Mouse (Mus musculus): ENCODE results near the gene Prkag3. TPM values are rescaled to one million over a fixed set of nuclear protein-coding genes. Genes with fewer than 3 reads are reported as not detected.
A peak's percentile ranks its signal among the peaks of the same experiment; 100 is the strongest.

Prkag3 gene
- total RNA-seq (2021): 100 to 1,000 TPM in 1 of 2 experiments, 10 to 100 TPM in 1; 76.2 to 109 TPM
- long read RNA-seq, experiment 1, transcript Prkag3-206 (14 exons, 2,832 nt): major isoform, 58 of 136 reads
- long read RNA-seq, experiment 1, partial matches to known transcripts: 45 of 136 reads
- long read RNA-seq, experiment 1, other reads (novel, unspliced or antisense): 33 of 136 reads
- long read RNA-seq, experiment 2, transcript Prkag3-206 (14 exons, 2,832 nt): major isoform, 99 of 176 reads
- long read RNA-seq, experiment 2, partial matches to known transcripts: 44 of 176 reads
- long read RNA-seq, experiment 2, other reads (novel, unspliced or antisense): 33 of 176 reads

DNA sequence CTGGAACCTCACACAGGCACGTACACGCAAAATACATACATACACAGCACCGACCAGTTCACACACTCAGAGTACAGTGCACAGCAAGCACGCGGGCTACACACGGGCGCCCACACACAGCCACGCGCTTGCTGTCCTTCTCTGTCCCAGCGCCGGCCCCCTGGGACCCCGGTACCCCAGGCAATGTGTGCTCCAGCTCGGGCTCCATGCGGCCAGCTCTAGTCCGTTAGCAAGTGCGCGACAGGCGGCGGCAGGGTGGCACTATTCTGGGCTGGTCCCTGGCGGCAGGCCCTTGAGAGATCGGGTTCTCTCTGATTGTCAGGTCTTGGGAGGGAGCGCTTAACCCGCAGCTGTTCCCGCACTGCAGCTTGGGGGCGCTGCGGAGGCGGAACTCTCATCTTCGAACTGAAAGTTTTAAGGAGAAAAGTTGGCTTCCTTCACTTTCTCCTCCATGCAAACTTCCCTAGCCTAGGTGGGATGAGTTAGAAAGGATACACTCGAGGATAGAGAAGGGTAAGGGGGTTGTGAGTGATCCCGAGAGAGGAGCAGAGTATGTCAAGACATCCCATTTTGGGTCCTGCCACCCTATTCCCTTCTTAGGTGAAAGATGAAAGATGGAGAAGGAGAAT is at the start of gene Prkag3:
TSS of gene Prkag3 (minus strand) at position 579 of the 629 bp plus-strand sequence.
- peak; percentile 88 for DNase-seq
- intact Hi-C loops (cut with DNase I; ENCODE audit: low total_unique reads): no loop called here

DNA sequence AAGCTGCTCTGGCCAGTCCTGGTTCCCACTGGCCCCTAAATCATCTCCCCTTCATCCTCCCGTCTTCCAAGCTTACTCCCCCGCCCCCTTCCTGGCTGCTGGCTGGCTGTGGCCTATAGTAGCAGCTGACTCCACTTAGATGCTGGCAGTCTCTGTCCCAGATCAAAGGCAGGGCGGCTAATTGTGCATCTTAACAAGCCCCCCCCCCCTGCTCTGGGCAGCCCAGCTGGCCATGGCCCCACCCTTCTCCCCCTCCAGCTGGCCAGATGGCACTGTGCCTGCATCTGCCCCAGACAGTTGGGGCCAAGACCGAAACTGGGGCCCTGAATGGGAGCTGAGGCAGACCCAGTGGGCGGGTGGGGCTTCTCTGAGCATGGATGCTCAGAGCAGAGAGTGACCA is 48.4 kb upstream of the Prkag3 start:
- intact Hi-C loops (cut with DNase I; ENCODE audit: low total_unique reads): no loop called here
- DNase-seq: peak; percentile 17

DNA sequence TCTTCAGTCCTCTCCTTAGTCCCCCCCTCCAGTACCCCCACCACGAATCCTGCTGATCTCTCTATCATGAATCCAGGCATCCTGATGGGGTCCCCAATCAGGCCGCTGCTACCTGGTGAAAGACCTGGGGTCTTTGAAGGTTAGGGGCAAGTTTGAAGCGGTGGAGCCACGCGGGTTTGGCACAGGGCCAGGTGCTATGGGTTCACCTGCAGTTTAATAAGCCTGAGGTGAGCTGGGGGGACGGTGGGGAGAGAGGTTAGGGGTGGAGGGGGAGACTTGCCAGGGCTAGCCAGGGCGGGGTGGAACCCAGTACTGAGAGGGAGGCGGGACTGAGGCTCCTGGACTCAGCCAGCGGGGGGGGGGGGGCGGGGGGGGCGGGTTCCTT is 46.1 kb upstream of the Prkag3 start:
- intact Hi-C loops (cut with DNase I; ENCODE audit: low total_unique reads): no loop called here
- DNase-seq: no peak

DNA sequence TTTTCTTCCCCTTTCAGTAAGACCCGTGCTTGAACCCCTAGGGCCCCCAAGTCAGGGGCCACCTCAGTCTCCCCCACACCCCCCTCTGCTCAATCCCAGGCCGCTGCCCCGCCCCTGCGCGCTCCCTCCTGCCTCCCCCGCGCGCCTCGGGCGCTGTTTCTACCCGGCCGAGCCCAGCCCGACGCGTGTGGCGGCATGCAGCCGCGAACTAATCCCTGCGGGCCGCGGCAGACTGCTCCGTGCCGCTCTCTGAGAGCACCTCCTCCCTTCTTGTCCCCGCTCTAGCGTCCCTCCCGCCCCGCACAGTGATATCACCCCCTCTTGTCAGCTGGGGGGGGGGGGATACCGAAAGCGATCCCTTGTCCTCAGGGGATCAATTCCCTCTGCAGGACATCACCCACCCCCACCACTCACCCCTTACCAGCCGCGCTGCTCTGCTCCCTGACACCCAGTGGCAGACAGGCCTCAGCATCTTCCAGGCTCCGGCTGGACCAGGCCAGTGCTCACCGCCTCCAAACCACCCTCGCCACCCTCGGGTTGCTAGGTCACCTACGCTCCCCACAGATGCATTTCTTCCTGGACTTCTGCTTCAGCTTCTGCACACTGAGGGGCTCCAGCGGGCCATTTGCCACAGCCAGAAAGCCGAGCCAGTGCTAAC is 45.6 kb upstream of the Prkag3 start:
- intact Hi-C loops (cut with DNase I; ENCODE audit: low total_unique reads): no loop called here
- no peak for DNase-seq

DNA sequence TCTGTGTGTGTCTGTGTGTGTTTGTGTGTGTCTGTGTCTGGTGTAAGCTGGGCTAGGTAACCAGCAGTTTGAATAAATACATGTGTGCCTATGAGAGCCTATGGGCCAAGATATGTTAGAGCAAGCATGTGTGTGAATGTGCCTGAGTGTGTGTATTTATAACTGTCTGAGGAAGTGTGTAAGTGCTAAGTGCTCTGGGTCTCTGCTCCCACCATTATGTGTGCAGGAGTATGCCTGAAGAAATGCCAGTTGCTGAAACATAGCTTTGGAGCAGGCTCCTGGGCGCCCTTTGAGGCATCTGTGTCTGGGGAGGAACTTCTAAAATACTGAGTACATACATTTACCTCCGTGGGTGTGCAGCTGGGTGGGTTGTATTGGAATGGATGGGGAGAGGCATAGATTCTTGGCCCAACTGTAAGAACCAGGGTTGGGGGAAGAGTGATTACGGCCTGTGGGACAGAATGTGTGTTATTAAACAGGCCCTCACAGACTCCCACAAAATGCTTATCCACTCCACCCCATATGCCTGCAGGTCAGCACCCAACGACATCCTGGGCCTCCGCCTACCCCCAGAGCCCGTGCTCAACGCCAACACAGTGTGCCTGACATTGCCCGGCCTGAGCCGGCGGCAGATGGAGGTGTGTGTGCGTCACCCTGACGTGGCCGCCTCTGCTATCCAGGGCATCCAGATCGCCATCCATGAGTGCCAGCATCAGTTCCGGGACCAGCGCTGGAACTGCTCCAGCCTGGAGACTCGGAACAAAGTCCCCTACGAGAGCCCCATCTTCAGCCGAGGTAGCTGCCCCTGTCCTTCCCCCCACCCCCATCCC is 44.0 kb upstream of the Prkag3 start:
- intact Hi-C loops (cut with DNase I; ENCODE audit: low total_unique reads): no loop called here
- no peak for DNase-seq

DNA sequence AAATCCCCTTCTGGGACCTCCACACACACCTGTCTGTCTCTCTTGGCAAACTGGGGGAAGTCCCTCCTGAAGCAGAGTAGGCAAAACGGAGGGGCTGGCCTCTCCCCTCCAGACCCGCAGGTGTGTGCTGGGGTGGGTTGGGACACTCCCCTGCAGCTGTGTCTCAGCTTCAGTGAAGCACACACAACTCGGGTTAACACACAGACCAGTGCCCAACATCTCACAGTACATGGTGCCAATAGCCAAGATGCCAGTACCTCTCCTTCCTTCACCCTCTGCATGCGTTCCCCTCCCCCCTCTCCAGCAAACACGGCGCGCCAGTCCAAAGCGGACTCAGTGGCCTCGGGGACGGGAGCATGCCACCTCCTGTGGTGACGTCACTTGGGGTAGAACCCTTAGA is 42.2 kb upstream of the Prkag3 start, which contains the start of gene Wnt10a:
TSS of gene Wnt10a (plus strand) at position 268 of the 400 bp plus-strand sequence.
- DNase-seq: no peak
- intact Hi-C loops (cut with DNase I; ENCODE audit: low total_unique reads): no loop called here

DNA sequence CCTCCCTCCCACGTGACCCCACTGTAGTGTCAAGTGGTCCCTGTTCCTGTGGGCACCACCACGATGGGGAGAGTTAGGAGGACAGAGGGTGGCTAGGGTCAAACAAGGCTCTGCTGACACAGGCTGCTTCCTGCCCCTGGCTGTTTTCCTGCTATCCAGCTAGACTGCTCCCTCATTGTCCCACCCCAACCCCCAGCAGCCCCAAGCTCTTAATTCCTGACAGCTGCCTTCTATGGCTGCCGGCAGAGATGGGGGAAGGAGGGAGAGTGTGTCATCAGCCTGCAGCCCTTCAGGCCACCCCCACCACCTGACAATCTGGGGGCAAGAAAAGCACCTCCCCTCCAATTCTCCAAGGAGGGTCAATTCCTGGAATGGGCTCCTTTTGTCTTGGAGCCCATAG is 41.1 kb upstream of the Prkag3 start:
- DNase-seq: no peak
- intact Hi-C loops (cut with DNase I; ENCODE audit: low total_unique reads): no loop called here

DNA sequence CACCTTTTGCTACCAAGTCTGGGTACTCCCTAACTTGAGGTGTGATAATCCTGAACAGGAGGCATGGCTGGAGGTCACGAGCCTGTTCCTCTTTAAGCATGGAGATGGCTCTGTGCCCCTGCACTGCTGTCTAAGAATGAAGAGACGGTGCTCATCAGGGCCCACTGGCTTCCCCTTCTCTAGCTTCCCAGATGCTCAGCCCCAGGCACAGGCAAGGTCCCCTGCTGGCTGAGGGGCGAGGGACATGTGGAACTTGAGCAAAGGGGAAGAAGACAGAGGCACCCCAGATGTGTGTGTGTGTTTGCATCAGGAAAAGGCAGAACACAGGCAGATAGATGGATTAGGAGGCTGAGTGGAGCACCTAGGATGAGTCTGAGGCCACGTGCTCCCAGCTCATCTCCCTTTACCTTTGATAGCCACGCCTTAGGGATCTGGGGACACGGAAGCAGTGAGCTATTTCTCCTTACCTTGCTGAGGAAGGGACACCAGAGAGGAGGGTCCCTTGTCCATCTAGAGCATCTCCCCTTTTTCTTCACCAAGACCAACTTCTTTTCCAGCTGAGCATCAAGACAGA is 39.7 kb upstream of the Prkag3 start:
- no peak for DNase-seq
- intact Hi-C loops (cut with DNase I; ENCODE audit: low total_unique reads): no loop called here

DNA sequence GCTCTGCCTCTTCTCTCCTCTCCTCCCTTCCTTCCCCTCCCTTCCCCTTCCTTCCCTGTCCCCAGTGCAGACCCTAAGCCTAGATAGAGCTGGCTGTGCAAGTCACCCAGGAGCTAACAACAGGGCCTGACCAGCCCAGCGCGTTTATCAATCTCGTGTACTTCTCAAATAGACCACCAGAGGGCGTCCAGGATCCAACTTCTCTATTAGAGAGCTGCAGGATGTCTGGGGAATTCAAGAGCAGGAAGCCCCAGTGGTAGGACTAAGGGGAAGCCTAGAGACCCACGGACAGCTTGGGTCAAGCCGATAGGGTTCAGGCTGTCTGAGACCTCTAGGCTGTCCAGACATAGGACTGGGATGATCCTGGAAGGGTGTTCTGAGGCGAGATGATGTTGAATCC is 38.8 kb upstream of the Prkag3 start:
- DNase-seq: peak; percentile 66
- intact Hi-C loops (cut with DNase I; ENCODE audit: low total_unique reads): no loop called here

DNA sequence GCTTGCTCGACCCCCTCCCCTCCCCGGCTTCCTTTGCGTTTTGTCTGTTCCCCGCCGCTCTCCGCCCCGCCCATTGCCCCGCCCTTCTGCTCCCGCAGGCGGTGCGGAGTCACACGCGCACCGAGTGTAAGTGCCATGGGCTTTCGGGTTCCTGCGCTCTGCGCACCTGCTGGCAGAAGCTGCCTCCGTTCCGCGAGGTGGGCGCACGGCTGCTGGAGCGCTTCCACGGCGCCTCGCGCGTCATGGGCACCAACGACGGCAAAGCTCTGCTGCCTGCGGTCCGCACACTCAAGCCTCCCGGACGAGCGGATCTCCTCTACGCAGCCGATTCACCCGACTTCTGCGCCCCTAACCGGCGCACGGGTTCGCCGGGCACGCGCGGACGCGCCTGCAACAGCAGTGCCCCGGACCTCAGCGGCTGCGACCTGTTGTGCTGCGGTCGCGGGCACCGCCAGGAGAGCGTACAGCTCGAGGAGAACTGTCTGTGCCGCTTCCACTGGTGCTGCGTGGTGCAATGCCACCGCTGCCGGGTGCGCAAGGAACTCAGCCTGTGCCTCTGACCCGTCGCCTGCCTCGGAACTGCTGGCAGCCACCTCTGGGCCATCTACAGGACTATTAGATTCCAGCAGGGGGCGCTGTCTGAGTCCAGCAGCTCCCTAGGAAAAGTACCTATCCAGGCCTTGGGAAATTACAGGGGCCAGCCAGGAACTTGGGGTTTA is 35.2 kb upstream of the Prkag3 start:
- intact Hi-C loops (cut with DNase I; ENCODE audit: low total_unique reads): no loop called here
- DNase-seq: peak; percentile 70

DNA sequence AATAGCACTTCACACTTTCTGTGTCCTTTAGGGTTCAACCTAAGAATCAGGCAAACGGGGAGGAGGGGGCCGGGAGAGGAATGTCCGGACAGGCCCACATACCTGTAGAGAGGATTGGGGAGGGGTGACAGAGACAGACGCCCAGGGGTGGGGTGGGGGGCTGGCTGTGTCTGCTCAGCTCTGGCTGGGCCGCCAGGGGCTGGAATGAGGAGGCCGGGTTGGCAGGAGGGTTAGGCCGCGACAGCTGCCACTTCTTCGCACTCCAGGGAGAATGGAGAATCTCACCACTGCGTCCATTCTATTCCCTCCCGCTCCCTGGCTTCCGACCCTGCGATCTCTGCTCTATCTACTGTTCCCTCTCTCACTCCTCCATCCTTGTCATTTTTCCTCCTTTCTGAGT is 34.5 kb upstream of the Prkag3 start:
- intact Hi-C loops (cut with DNase I; ENCODE audit: low total_unique reads): no loop called here
- no peak for DNase-seq

DNA sequence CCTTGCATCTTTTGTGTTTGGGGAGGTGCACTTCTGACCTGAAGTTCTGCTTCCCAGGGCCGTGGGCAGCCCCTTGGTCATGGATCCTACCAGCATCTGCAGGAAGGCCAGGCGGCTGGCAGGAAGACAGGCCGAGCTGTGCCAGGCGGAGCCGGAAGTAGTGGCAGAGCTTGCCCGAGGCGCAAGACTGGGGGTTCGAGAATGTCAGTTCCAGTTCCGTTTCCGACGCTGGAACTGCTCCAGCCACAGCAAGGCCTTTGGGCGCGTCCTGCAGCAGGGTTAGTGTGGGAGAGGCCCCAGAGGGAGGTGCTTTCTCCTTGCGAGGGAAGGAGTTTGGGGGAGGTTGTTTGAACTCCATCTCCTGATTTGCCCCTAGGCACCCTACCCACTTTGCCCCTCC is 33.0 kb upstream of the Prkag3 start:
- no peak for DNase-seq
- intact Hi-C loops (cut with DNase I; ENCODE audit: low total_unique reads): no loop called here

DNA sequence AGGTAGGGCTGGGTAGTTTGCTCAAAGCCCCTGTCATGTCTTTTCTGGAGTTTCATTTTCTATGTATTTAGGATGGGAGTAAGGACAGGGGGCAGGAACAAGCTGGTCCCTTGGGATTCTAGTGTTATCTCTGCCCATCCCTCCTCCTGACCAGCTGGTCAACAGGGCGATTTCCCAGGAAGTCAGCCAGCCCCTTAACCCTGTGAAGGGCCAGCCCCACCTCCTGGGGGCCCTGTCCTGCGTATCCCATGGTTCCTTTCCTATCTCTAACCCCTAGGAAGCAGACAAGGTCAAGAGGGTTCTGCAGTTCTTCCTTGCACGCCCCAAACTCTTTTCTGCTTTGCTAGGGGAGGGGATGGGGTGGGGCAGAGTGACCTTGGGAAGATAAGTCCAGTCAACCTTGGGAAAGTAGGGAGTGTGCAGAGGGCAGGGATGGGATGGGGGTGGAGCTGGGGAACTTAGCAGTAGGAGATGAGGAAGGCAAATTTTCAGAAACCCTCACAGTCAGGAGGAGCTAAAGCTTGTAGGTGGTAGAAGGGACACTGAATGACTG is 30.0 kb upstream of the Prkag3 start:
- intact Hi-C loops (cut with DNase I; ENCODE audit: low total_unique reads): no loop called here

DNA sequence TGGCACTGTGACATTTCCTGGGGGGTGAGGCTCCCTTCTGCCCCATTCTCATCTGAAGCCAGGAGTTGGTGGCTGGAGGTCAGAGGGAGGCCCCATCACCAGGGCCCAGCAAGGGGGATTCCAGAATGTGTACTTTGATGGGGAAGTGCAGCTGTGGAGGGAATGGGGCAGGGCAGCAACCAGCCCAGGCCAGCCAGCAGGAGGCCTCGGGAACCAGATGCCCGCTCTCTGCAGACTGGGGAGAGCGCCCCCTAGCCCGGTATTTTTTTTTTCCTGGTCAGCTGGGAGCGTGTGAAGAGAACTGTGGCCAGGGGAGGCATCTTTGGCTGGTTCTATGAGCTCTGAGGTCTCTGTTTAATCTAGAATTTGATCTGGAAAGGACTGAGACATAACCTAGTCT is 26.8 kb upstream of the Prkag3 start:
- DNase-seq: no peak
- intact Hi-C loops (cut with DNase I; ENCODE audit: low total_unique reads): no loop called here

More for the DNA sequence above, 30.0 kb upstream of the Prkag3 start:
- no peak for DNase-seq

DNA sequence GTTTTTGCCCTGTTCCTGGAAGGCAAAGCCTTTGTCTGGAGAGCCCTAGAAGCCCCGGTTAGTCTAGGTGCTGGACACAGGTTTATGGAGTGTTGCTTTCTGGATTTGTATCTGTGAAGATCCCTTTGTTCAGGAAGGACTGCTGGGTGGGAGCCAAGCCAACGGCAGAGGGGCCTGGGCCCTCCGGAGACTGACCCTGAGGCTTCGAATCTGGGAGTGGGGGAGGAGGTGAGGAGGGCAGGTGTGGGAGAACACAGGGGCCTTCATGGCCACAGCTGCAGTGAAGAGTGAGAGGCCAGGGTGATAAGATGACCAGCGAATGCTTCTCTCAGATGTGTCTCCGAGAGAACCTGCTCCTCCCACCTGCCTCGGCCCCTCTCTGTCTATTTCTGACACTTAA is 25.0 kb upstream of the Prkag3 start:
- intact Hi-C loops (cut with DNase I; ENCODE audit: low total_unique reads): no loop called here
- no peak for DNase-seq

DNA sequence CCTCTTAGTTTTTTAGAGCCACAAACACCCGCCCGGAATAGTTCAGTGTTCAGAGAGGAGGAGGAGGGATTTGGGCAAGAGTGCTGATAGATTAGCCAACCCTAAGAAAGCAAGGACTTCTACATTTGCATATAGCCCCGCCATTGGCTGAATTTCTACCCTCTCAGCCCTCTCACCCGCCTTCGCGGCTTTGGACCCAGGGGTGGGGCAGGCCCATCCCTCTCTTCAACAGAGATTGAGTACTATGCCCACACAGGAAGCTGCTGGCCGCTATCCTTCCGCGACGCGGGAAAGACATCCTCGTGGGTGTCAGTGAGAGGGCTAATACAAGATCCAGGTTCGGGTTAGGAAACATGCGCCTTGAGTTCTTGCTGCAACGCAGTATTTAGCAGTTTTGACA is 24.1 kb upstream of the Prkag3 start:
- peak; percentile 84 for DNase-seq
- intact Hi-C loops (cut with DNase I; ENCODE audit: low total_unique reads): no loop called here

DNA sequence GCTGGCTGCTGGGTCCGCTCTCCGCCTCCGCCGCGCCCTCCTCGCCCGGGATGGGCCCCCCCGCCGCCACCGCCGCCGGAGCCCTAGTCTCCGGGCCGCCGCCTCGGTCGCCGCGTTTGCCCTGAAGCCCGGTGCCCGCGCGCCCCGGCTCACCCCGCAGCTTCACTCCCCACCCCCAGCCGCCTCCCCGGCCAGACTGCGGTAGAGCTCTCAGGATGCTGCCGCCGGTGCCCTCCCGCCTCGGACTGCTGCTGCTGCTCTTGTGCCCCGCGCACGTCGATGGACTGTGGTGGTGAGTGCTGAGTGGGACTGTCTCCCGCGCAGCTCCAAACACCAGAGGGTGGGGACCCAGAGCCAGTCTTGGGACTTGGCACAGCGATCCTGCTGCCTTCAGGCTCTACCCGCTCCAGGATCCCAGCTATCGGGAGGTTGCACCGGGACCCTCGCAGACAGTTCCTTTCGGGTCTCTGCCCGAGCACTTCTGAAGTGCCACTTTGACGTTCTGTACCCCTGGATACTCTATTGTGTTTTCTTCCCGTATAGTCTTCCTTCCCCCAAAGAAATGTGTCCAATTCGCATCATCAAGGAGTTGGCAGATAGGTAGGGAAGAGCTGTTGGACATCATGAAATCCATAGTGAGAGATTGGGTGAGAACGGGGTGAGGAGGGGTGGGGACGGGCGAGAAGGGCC is 23.1 kb upstream of the Prkag3 start:
- intact Hi-C loops (cut with DNase I; ENCODE audit: low total_unique reads): no loop called here
- DNase-seq: no peak

DNA sequence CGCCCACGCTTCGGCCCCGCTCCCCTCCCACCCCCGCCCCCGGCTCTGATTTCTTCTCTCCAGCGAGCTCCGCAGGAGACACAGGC is 22.7 kb upstream of the Prkag3 start, which contains the start of gene Wnt6:
TSS of gene Wnt6 (plus strand) at position 48 of the 86 bp plus-strand sequence.
- intact Hi-C loops (cut with DNase I; ENCODE audit: low total_unique reads): no loop called here
- no peak for DNase-seq

DNA sequence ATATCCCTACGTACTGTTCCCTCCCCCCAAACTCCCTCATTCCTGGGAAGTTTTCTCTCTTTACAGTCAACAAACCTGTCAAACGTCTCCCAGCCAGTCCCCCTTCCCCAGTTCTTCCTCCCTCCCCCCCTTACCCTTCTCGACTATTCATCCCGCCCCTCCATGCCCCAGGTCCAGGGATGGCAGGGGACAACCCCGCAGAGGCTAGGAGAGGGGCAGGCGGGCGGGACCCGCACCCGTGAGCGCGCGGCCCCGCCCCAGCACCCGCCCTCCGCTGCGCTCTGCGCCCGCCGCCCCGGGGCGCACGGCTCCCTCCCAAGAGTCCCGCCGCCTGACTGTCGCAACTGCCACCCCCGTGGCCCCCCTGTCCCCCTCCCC is 22.4 kb upstream of the Prkag3 start:
- no peak for DNase-seq
- intact Hi-C loops (cut with DNase I; ENCODE audit: low total_unique reads): no loop called here

All from gastrocnemius, postnatal 14 days (tissue).